Mouse (Mus musculus): ENCODE data around the gene Cygb. TPM values are rescaled to one million over a fixed set of nuclear protein-coding genes. Genes with fewer than 3 reads are reported as not detected.

The Cygb gene
- polyA plus RNA-seq, 1 experiment from 2014 or later: 5.8 TPM

DNA sequence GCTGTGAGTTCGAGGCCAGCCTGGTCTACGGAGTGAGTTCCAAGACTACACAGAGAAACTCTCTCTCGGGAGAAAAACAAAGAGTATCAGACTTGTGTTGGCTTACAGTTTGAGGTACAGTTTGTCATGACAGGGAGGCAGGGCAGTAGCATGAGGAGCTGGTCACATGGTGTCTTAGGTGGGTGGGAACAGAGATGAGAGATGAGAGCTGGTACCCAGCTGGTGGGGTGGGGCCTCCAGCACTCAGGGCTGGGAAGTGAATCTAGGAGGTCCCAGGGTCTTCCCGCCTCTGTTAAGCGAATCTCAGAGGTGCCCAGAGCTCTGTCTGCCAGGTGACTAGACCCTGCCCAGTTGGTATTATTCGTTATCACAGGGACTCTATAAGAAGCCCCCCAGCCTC lies 24.6 kb downstream of the Cygb start:
- Histone ChIP-seq H3K9ac (ENCODE audit: low read length) (no peak overlapping the region), H3K36me3 (ENCODE audit: control insufficient read depth, insufficient read depth, low read length) (no peaks in the 10 kb centered on the region), H3K4me3 (ENCODE audit: control insufficient read depth in 1 of 2, insufficient read depth in 1 of 2, low read depth in 1 of 2, low read length in 2 of 2) (no peak overlapping the region), H3K27me3 (ENCODE audit: control insufficient read depth, insufficient read depth, low read length) (no peaks in the 10 kb centered on the region), H3K4me2 (ENCODE audit: low read length) (no peak overlapping the region), H3K9me3 (ENCODE audit: control insufficient read depth, low read length) (no peaks in the 10 kb centered on the region), H3K4me1 (ENCODE audit: control insufficient read depth in 2 of 2, insufficient read depth in 2 of 2, low read length in 2 of 2) (peaks cover 28 to 37% of the 10 kb centered on the region in 2 experiments), H3K27ac (replicated peaks in 1 of 2; ENCODE audit: control insufficient read depth in 1 of 2, insufficient read depth in 1 of 2, low read depth in 2 of 2, low read length in 2 of 2) (peak overlapping the region; percentile 60 to 61; a peak in 3 of 4 replicates)
- ATAC-seq (ENCODE audit: insufficient number of reproducible peaks, insufficient read depth, low FRiP score, low read depth): no peak
- 85% methylated on average over 6 of the region's 6 CpGs for WGBS

DNA sequence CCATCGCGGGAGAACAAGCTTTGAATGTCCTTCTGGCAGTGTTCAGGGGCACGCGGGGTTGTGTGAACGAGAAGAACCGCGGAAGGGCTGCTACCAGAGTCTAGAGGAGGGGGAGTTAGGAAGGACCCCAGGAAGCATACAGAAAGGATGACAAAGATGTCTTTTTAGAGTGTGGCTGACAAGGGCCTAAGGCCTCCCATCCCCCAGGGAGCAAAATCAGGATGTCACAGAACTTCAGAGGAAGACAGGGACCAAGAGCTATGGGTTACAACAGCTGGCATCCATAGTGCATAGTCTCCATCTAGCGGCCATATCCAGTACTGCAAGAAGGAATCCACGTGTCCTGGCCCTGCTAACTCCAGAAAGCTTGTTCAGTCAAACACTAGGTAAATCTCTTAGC lies 25.4 kb downstream of the Cygb start:
- Histone ChIP-seq H3K4me2 (ENCODE audit: low read length) (no peak overlapping the region), H3K27ac (replicated peaks in 1 of 2; ENCODE audit: control insufficient read depth in 1 of 2, insufficient read depth in 1 of 2, low read depth in 2 of 2, low read length in 2 of 2) (no peak overlapping the region)
- no peak for ATAC-seq (ENCODE audit: insufficient number of reproducible peaks, insufficient read depth, low FRiP score, low read depth)

DNA sequence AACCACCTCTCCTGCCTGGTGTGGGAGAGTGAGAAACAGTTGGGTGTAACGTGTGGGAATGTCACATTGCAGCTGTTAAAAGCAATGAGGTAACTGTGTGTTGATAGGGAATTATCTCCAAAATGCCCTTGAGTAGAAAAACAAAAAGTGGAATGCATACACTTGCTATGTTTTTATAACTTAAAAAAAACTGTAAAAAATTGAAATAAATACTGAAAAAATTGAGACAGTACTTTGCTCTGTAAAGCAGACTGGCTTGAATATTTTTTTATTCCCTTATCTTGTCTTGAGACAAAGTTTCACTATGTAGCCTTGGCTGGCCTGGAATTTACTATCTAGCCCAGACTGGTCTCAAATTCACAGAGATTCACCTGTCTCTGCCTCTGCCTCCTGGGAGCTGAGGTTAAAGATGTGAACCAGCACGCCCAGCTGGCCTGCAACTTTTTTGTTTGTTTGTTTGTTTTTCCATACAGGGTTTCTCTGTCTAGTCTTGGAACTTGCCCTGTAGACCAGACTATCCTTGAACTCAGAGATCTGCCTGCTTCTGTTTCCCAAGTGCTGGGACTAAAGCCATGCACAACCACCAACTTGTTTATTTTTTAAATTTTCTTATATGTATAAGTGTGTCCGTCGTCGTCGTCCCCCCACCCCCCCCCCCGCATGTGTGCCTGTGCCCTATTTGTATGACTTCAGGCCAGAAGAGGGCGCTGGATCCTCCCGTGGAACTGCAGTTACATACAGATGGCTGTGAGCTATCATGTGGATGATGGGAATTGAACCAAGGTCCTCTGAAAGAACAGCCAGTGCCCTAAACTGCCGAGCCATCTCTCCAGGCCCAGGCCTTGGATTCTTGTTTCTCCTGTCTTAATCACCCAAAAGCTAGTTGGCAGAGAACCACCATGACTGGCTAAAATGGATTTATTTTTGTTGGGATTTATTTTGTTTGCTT lies 26.8 kb downstream of the Cygb start:
- no peak overlapping the region for H3K9ac ChIP-seq (ENCODE audit: low read length)
- no peaks in the 10 kb centered on the region for H3K9me3 ChIP-seq (ENCODE audit: control insufficient read depth, low read length)
- H3K27ac ChIP-seq (replicated peaks in 1 of 2; ENCODE audit: control insufficient read depth in 1 of 2, insufficient read depth in 1 of 2, low read depth in 2 of 2, low read length in 2 of 2): peak overlapping the region in 1 of 2 experiments; percentile 38; a peak in 1 of 4 replicates
- no peak for ATAC-seq (ENCODE audit: insufficient number of reproducible peaks, insufficient read depth, low FRiP score, low read depth)
- H3K4me2 ChIP-seq (ENCODE audit: low read length): no peak overlapping the region
- no peaks in the 10 kb centered on the region for H3K27me3 ChIP-seq (ENCODE audit: control insufficient read depth, insufficient read depth, low read length)
- WGBS: 38% methylated on average over 10 of the region's 10 CpGs
- no peak overlapping the region for H3K4me3 ChIP-seq (ENCODE audit: control insufficient read depth in 1 of 2, insufficient read depth in 1 of 2, low read depth in 1 of 2, low read length in 2 of 2)
- H3K36me3 ChIP-seq (ENCODE audit: control insufficient read depth, insufficient read depth, low read length): no peaks in the 10 kb centered on the region
- peaks cover 42 to 51% of the 10 kb centered on the region in 2 experiments for H3K4me1 ChIP-seq (ENCODE audit: control insufficient read depth in 2 of 2, insufficient read depth in 2 of 2, low read length in 2 of 2)

More for the DNA sequence above, 25.4 kb downstream of the Cygb start:
- no peak overlapping the region for H3K9ac ChIP-seq (ENCODE audit: low read length)
- H3K9me3 ChIP-seq (ENCODE audit: control insufficient read depth, low read length): no peaks in the 10 kb centered on the region
- H3K4me1 ChIP-seq (ENCODE audit: control insufficient read depth in 2 of 2, insufficient read depth in 2 of 2, low read length in 2 of 2): peaks cover 31 to 40% of the 10 kb centered on the region in 2 experiments
- no peaks in the 10 kb centered on the region for H3K27me3 ChIP-seq (ENCODE audit: control insufficient read depth, insufficient read depth, low read length)
- no peak overlapping the region for H3K4me3 ChIP-seq (ENCODE audit: control insufficient read depth in 1 of 2, insufficient read depth in 1 of 2, low read depth in 1 of 2, low read length in 2 of 2)
- no peaks in the 10 kb centered on the region for H3K36me3 ChIP-seq (ENCODE audit: control insufficient read depth, insufficient read depth, low read length)
- 56% methylated on average over 9 of the region's 9 CpGs for WGBS

DNA sequence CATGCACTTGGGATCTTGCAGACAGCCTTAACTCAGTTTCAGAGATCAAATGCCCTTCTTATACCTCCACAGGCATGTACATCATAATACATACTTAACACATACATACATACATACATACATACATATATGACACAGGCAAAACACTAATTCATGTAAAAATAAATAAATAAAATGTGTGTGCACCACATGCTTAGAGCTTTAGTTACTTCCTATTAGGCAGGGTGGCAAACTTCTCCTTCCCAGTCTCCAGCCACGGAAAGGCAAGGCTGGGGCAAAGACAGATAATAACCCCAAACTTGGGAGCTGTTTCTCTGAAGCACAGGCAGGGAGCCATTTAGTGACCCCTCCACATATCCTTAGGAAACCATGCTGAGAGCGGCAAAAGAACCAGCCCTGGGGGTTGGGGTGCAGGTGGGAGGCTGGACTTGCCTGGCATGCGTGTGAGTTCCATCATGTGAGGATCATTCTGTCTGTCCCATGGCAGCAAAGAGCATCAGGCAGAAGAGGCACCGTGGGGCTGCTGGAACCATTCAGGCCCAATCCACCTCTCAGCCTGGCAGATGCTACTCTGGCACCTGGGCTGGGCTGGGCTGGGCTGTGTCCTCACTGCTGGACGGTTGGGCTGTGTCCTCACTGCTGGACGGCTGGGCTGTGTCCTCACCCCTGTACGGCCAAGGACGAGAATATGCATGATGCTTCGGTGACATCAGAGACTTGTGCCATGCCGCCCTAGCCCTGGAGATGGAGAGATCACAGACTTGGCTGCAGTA lies 27.6 kb downstream of the Cygb start, which contains the start of gene Rhbdf2:
Rhbdf2 (minus strand) TSS at position 721 of the 773 bp plus-strand sequence.
- Histone ChIP-seq H3K9me3 (ENCODE audit: control insufficient read depth, low read length) (no peaks in the 10 kb centered on the region), H3K27ac (replicated peaks in 1 of 2; ENCODE audit: control insufficient read depth in 1 of 2, insufficient read depth in 1 of 2, low read depth in 2 of 2, low read length in 2 of 2) (peak within 1 kb of the TSS in 1 of 2 experiments; percentile 38; a peak in 1 of 4 replicates), H3K9ac (ENCODE audit: low read length) (no peak within 1 kb of the TSS), H3K36me3 (ENCODE audit: control insufficient read depth, insufficient read depth, low read length) (no peaks in the 10 kb centered on the region), H3K4me2 (ENCODE audit: low read length) (no peak within 1 kb of the TSS), H3K4me3 (ENCODE audit: control insufficient read depth in 1 of 2, insufficient read depth in 1 of 2, low read depth in 1 of 2, low read length in 2 of 2) (no peak within 1 kb of the TSS), H3K4me1 (ENCODE audit: control insufficient read depth in 2 of 2, insufficient read depth in 2 of 2, low read length in 2 of 2) (peaks cover 51 to 60% of the 10 kb centered on the region in 2 experiments), H3K27me3 (ENCODE audit: control insufficient read depth, insufficient read depth, low read length) (no peaks in the 10 kb centered on the region)
- 37% methylated on average over 10 of the region's 10 CpGs for WGBS
- no peak for ATAC-seq (ENCODE audit: insufficient number of reproducible peaks, insufficient read depth, low FRiP score, low read depth)

DNA sequence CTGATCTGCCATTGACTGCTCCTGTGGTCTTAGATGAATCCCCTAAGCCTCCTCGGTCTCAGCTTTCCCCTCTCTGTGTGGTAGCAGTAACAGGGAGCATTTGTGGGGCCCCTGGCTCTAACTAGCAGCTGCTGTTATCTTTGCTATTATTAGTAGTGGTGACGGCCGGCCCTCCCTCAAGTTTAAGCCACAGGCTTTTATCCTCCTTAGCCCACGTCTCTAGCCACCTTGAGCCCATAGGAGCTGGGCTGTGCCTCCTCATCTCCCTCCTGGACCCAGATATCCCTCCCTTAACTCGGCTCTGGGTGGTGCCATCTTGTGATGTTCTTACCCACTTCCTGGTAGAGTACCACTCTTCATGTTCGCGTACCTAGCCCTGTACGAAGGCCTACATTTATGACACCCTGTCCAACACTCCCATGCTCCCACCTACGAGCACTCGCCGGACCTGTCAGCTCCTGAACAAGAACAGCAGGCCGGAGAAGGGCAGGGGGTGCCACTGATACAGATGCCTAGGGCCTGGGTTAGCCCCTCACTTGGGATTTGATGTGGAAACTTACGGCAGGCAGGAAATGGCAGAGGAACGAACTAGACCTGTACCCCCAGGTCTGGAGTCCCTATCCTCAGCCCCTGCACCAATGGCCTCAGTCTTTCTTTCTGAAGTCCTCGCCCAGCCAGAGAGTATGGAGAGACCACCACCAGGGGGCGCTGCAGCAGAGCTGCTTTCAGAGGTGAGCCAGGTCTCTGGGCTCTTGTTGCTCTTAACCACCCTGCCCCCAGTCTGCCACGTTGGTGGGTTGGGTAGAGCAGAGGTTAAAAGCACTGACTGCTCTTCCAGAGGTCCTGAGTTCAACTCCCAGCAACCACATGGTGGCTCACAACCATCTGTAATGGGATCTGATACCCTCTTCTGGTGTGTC lies 28.8 kb downstream of the Cygb start:
- WGBS: 54% methylated on average over 17 of the region's 17 CpGs
- H3K9ac ChIP-seq (ENCODE audit: low read length): no peak overlapping the region

DNA sequence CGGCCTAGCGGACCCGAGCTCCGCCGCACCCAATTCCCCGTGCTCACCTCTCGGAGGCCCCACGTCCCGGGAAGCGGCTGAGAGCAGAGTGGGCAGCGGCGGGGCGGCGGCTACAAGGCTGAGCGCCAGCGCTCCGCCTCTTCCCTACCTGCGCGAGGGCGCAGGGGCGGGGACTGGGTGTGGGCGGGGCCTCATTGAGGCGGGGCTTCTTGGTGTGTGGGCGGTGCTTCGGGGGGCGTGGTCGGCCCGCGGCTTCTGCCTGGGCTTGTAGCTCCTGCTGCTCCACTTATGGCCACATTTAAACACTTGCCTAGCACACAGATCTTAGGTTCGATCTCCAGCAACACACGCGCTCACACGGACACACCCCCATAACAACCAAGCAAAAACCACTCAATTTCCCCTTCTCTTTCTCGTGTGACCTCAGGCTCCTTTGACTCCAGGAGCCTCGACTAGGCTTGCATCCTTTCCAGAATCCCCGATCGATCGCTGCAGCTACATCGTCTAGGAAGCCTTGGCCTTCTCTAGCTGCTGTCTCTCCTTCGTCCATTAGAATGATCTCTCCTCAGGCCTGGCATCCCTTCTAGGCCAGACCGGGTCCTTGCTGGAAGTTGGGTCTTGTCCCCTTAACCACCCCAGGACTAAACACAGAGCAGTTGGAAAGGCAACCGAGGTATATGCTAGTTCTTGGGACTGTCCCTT lies 29.8 kb downstream of the Cygb start:
- Histone ChIP-seq H3K4me3 (ENCODE audit: control insufficient read depth in 1 of 2, insufficient read depth in 1 of 2, low read depth in 1 of 2, low read length in 2 of 2) (peak overlapping the region; percentile 65 to 79), H3K36me3 (ENCODE audit: control insufficient read depth, insufficient read depth, low read length) (no peaks in the 10 kb centered on the region), H3K27ac (replicated peaks in 1 of 2; ENCODE audit: control insufficient read depth in 1 of 2, insufficient read depth in 1 of 2, low read depth in 2 of 2, low read length in 2 of 2) (peak overlapping the region; percentile 18 to 70), H3K27me3 (ENCODE audit: control insufficient read depth, insufficient read depth, low read length) (no peaks in the 10 kb centered on the region), H3K4me1 (ENCODE audit: control insufficient read depth in 2 of 2, insufficient read depth in 2 of 2, low read length in 2 of 2) (peaks cover 61 to 67% of the 10 kb centered on the region in 2 experiments), H3K9me3 (ENCODE audit: control insufficient read depth, low read length) (no peaks in the 10 kb centered on the region), H3K9ac (ENCODE audit: low read length) (peak overlapping the region; percentile 90), H3K4me2 (ENCODE audit: low read length) (peak overlapping the region; percentile 89)
- peak; percentile 60; the same call in 1 of the 2 replicates for ATAC-seq (ENCODE audit: insufficient number of reproducible peaks, insufficient read depth, low FRiP score, low read depth)
- 13% methylated on average over 41 of the region's 42 CpGs for WGBS

More for the DNA sequence above, 28.8 kb downstream of the Cygb start:
- ATAC-seq (ENCODE audit: insufficient number of reproducible peaks, insufficient read depth, low FRiP score, low read depth): no peak
- Histone ChIP-seq H3K36me3 (ENCODE audit: control insufficient read depth, insufficient read depth, low read length) (no peaks in the 10 kb centered on the region), H3K27ac (replicated peaks in 1 of 2; ENCODE audit: control insufficient read depth in 1 of 2, insufficient read depth in 1 of 2, low read depth in 2 of 2, low read length in 2 of 2) (peak overlapping the region; percentile 24 to 70; a peak in 3 of 4 replicates), H3K9me3 (ENCODE audit: control insufficient read depth, low read length) (no peaks in the 10 kb centered on the region), H3K27me3 (ENCODE audit: control insufficient read depth, insufficient read depth, low read length) (no peaks in the 10 kb centered on the region), H3K4me2 (ENCODE audit: low read length) (peak overlapping the region; percentile 89), H3K4me3 (ENCODE audit: control insufficient read depth in 1 of 2, insufficient read depth in 1 of 2, low read depth in 1 of 2, low read length in 2 of 2) (no peak overlapping the region), H3K4me1 (ENCODE audit: control insufficient read depth in 2 of 2, insufficient read depth in 2 of 2, low read length in 2 of 2) (peaks cover 58 to 67% of the 10 kb centered on the region in 2 experiments)

All from heart, embryonic 14.5 days (tissue).